Mouse (Mus musculus) neural tube, embryonic 11.5 days (tissue): ENCODE data around the gene Olfr784. TPM values are rescaled to one million over a fixed set of nuclear protein-coding genes. Genes with fewer than 3 reads are reported as not detected.
"Not testable (repeated sequence)": the region's sequence is repeated elsewhere in the genome, so short reads cannot be mapped to it uniquely, and the experiment has no call there.

Source experiments
- ATAC-seq: fragments of 200-750 bp; cut with Nextera tagmentation; 2 replicates; pipeline ENCODE4 v1.8.0; 2017; ENCODE audit warnings: moderate number of reproducible peaks, mild to moderate bottlenecking, moderate TSS enrichment, moderate library complexity; ENCODE audit not compliant: insufficient read depth, low FRiP score, low TSS enrichment
- DNase-seq: peaks from one replicate; pipeline ENCODE4 v3.0.0-alpha.2; 2015; ENCODE audit warnings: low spot score
- H3K27ac ChIP-seq: fragments of 300-500 bp; sonication (generic); 2 replicates; pipeline ENCODE4 v1.5.1; 2014; ENCODE audit warnings: low read depth, mild to moderate bottlenecking, low read length
- H3K27me3 ChIP-seq: fragments of 300-500 bp; sonication (generic); 2 replicates; pipeline ENCODE4 v1.6.1; 2014; ENCODE audit warnings: mild to moderate bottlenecking, low read length, mixed read lengths; ENCODE audit not compliant: control insufficient read depth, insufficient read depth
- H3K36me3 ChIP-seq: fragments of 300-500 bp; sonication (generic); 2 replicates; pipeline ENCODE4 v1.6.1; 2014; ENCODE audit warnings: mild to moderate bottlenecking, low read length, moderate library complexity, mixed read lengths; ENCODE audit not compliant: control insufficient read depth, insufficient read depth
- H3K4me1 ChIP-seq: fragments of 300-500 bp; sonication (generic); 2 replicates; pipeline ENCODE4 v1.6.1; 2014; ENCODE audit warnings: low read length, mixed read lengths; ENCODE audit not compliant: control insufficient read depth, insufficient read depth
- H3K4me2 ChIP-seq: fragments of 300-500 bp; sonication (generic); 2 replicates; pipeline ENCODE4 v1.6.1; 2014; ENCODE audit warnings: low read depth, mild to moderate bottlenecking, moderate library complexity
- H3K4me3 ChIP-seq: fragments of 300-500 bp; sonication (generic); 2 replicates; pipeline ENCODE4 v1.5.1; 2014; ENCODE audit warnings: low read depth, low read length
- H3K9ac ChIP-seq: fragments of 300-500 bp; sonication (generic); 2 replicates; pipeline ENCODE4 v1.6.1; 2014; ENCODE audit warnings: mild to moderate bottlenecking, low read length
- H3K9me3 ChIP-seq: fragments of 300-500 bp; sonication (generic); 2 replicates; pipeline ENCODE4 v1.6.1; 2016; ENCODE audit warnings: low read length; ENCODE audit not compliant: control insufficient read depth
- WGBS: fragments of 180-500 bp; shearing (Covaris S2); extraction: QIAGEN DNeasy Blood & Tissue Kit; methylation state at CpG from one replicate; pipeline ENCODE4 v1.1.7; 2014; 5-methylcytosine and 5-hydroxymethylcytosine counted together
- polyA plus RNA-seq: library from polyadenylated mRNA; unstranded; fragments of >200 nt; fragmentation: Nextera tagmentation; extraction: Ambion mirVana; gene quantifications from 2 replicates; pipeline ENCODE4 v1.2.1, GENCODE M21; 2014

The Olfr784 gene
- 0.15 TPM in 1 of 2 replicates, not detected in the other for polyA plus RNA-seq

- H3K4me2 ChIP-seq: no peak within 1 kb of the TSS
- no peaks in the 10 kb centered on the region for H3K4me1 ChIP-seq
- no peak for DNase-seq
- H3K9ac ChIP-seq: no peak within 1 kb of the TSS
- no peak for ATAC-seq
- no peaks in the 10 kb centered on the region for H3K27me3 ChIP-seq
- no peak within 1 kb of the TSS for H3K4me3 ChIP-seq
- H3K36me3 ChIP-seq: no peaks in the 10 kb centered on the region
- H3K9me3 ChIP-seq: no peaks in the 10 kb centered on the region
- H3K27ac ChIP-seq: no peak within 1 kb of the TSS
Observed at GRCm38 (mm10) chr10:129383783-129384182, at the start of gene Olfr784. Olfr784 (plus strand) TSS chr10:129384083.

- H3K36me3 ChIP-seq: no peaks in the 10 kb centered on the region
- WGBS: 89% methylated on average over 3 of the region's 3 CpGs
- no peak within 1 kb of the TSS for H3K4me2 ChIP-seq
- H3K9ac ChIP-seq: no peak within 1 kb of the TSS
- no peak for ATAC-seq
- DNase-seq: no peak
- no peaks in the 10 kb centered on the region for H3K27me3 ChIP-seq
- no peak within 1 kb of the TSS for H3K27ac ChIP-seq
- H3K9me3 ChIP-seq: no peaks in the 10 kb centered on the region
- H3K4me3 ChIP-seq: no peak within 1 kb of the TSS
- no peaks in the 10 kb centered on the region for H3K4me1 ChIP-seq
Observed at GRCm38 (mm10) chr10:129348550-129348949, 35.3 kb upstream of the Olfr784 start, which contains the start of gene Olfr782. Olfr782 (plus strand) TSS chr10:129348850.

GRCm38 (mm10) chr10:129352475-129352874 is 31.4 kb upstream of the Olfr784 start:
- H3K4me3 ChIP-seq, DNase-seq, H3K27ac ChIP-seq, H3K27me3 ChIP-seq, H3K9ac ChIP-seq, ATAC-seq, H3K36me3 ChIP-seq, H3K4me2 ChIP-seq, H3K9me3 ChIP-seq, H3K4me1 ChIP-seq: not testable (repeated sequence)
- whole genome bisulfite sequencing: 70% methylated on average over 2 of the region's 2 CpGs

- H3K27ac ChIP-seq, H3K36me3 ChIP-seq, H3K4me1 ChIP-seq, H3K4me3 ChIP-seq, DNase-seq, H3K4me2 ChIP-seq, H3K9me3 ChIP-seq, H3K27me3 ChIP-seq, ATAC-seq, H3K9ac ChIP-seq: not testable (repeated sequence)
- 82% methylated on average over 4 of the region's 4 CpGs for WGBS
Observed at GRCm38 (mm10) chr10:129356496-129356895, 27.4 kb upstream of the Olfr784 start.

- 77% methylated on average over 5 of the region's 5 CpGs for WGBS
- Histone ChIP-seq H3K9me3 (no peaks in the 10 kb centered on the region), H3K4me3 (no peak overlapping the region), H3K27me3 (no peaks in the 10 kb centered on the region), H3K27ac (no peak overlapping the region), H3K36me3 (no peaks in the 10 kb centered on the region), H3K4me1 (no peaks in the 10 kb centered on the region), H3K4me2 (no peak overlapping the region), H3K9ac (no peak overlapping the region)
- ATAC-seq (no peak), DNase-seq (no peak)
Observed at GRCm38 (mm10) chr10:129357307-129357706, 26.6 kb upstream of the Olfr784 start.

- not testable (repeated sequence) for H3K4me1 ChIP-seq, ATAC-seq, DNase-seq, H3K27me3 ChIP-seq, H3K4me3 ChIP-seq, H3K4me2 ChIP-seq, H3K36me3 ChIP-seq, H3K9ac ChIP-seq, H3K27ac ChIP-seq, H3K9me3 ChIP-seq
- 94% methylated on average over 5 of the region's 5 CpGs for whole genome bisulfite sequencing
Observed at GRCm38 (mm10) chr10:129374051-129374450, 9.8 kb upstream of the Olfr784 start.

GRCm38 (mm10) chr10:129400892-129401291 is 17.0 kb downstream of the Olfr784 start:
- WGBS: 39% methylated on average over 5 of the region's 5 CpGs
- ATAC-seq: no peak
- no peaks in the 10 kb centered on the region for H3K4me1 ChIP-seq
- H3K9me3 ChIP-seq: no peaks in the 10 kb centered on the region
- no peak overlapping the region for H3K4me3 ChIP-seq
- H3K27ac ChIP-seq: no peak overlapping the region
- H3K36me3 ChIP-seq: no peaks in the 10 kb centered on the region
- DNase-seq: no peak
- no peak overlapping the region for H3K4me2 ChIP-seq
- no peaks in the 10 kb centered on the region for H3K27me3 ChIP-seq
- no peak overlapping the region for H3K9ac ChIP-seq

- Histone ChIP-seq H3K4me3 (no peak within 1 kb of the TSS), H3K36me3 (no peaks in the 10 kb centered on the region), H3K9ac (no peak within 1 kb of the TSS), H3K9me3 (no peaks in the 10 kb centered on the region), H3K4me1 (no peaks in the 10 kb centered on the region), H3K27ac (no peak within 1 kb of the TSS), H3K27me3 (no peaks in the 10 kb centered on the region), H3K4me2 (no peak within 1 kb of the TSS)
- no peak for DNase-seq
- 82% methylated on average over 2 of the region's 2 CpGs for WGBS
- ATAC-seq: no peak
Observed at GRCm38 (mm10) chr10:129405126-129405525, 21.2 kb downstream of the Olfr784 start, which contains the start of gene Olfr785. Olfr785 (plus strand) TSS chr10:129405426.

GRCm38 (mm10) chr10:129427006-129427405 is 43.1 kb downstream of the Olfr784 start, which contains the start of gene Olfr786:
Olfr786 (plus strand) TSS chr10:129427306.
- H3K9me3 ChIP-seq: no peaks in the 10 kb centered on the region
- H3K9ac ChIP-seq: no peak within 1 kb of the TSS
- no peaks in the 10 kb centered on the region for H3K4me1 ChIP-seq
- DNase-seq (no peak), ATAC-seq (no peak)
- no peak within 1 kb of the TSS for H3K4me2 ChIP-seq
- H3K27ac ChIP-seq: no peak within 1 kb of the TSS
- no peaks in the 10 kb centered on the region for H3K36me3 ChIP-seq
- no peaks in the 10 kb centered on the region for H3K27me3 ChIP-seq
- no peak within 1 kb of the TSS for H3K4me3 ChIP-seq
